Mouse (Mus musculus) stomach, postnatal 0 days (tissue): ENCODE measurements at regions not wholly inside any gene's neighbourhood (a gene's known extent, or its start where the extent isn't known, plus 50 kb on each side); places are given as distances from the start of the nearest gene placed in this dataset.
A peak's percentile ranks its signal among the peaks of the same experiment; 100 is the strongest.

Source experiments
- ATAC-seq: fragments of 200-750 bp; cut with Nextera tagmentation; 2 replicates; pipeline ENCODE4 v1.8.0; 2017; ENCODE audit not compliant: low FRiP score, low TSS enrichment
- DNase-seq: peaks from one replicate; pipeline ENCODE4 v3.0.0-alpha.2; 2016; ENCODE audit warnings: low spot score
- H3K27ac ChIP-seq: fragments of 300-500 bp; sonication (generic); replicated peaks from 2 replicates; pipeline ENCODE4 v1.5.1; 2014; ENCODE audit warnings: mild to moderate bottlenecking, control low read depth
- H3K27me3 ChIP-seq: fragments of 300-500 bp; sonication (generic); 2 replicates; pipeline ENCODE4 v1.6.1; 2014; ENCODE audit warnings: low read length; ENCODE audit not compliant: control insufficient read depth, insufficient read depth
- H3K36me3 ChIP-seq: fragments of 300-500 bp; sonication (generic); 2 replicates; pipeline ENCODE4 v1.6.1; 2014; ENCODE audit warnings: low read length, mixed read lengths; ENCODE audit not compliant: control insufficient read depth, insufficient read depth
- H3K4me1 ChIP-seq: fragments of 300-500 bp; sonication (generic); replicated peaks from 2 replicates; pipeline ENCODE4 v1.6.1; 2014; ENCODE audit warnings: antibody characterized with exemption; ENCODE audit not compliant: control insufficient read depth, insufficient read depth
- H3K4me2 ChIP-seq: fragments of 300-500 bp; sonication (generic); replicated peaks from 2 replicates; pipeline ENCODE4 v1.6.1; 2014; ENCODE audit warnings: low read depth, mild to moderate bottlenecking, control low read depth, moderate library complexity
- H3K4me3 ChIP-seq: fragments of 300-500 bp; sonication (generic); 2 replicates; pipeline ENCODE4 v1.5.1; 2014; ENCODE audit warnings: low read depth, low read length, control low read depth
- H3K9ac ChIP-seq: fragments of 300-500 bp; sonication (generic); 2 replicates; pipeline ENCODE4 v1.6.1; 2014; ENCODE audit warnings: mild to moderate bottlenecking, low read length, control low read depth, mixed read lengths
- H3K9me3 ChIP-seq: fragments of 300-500 bp; sonication (generic); 2 replicates; pipeline ENCODE4 v1.6.1; 2016; ENCODE audit warnings: low read length; ENCODE audit not compliant: control insufficient read depth
- CTCF ChIP-seq: IDR thresholded peaks from 2 replicates; pipeline ENCODE4 v1.5.1; 2016; ENCODE audit warnings: antibody characterized with exemption, low read depth, mild to moderate bottlenecking, moderate library complexity
- EP300 ChIP-seq: optimal IDR thresholded peaks from 2 replicates; pipeline ENCODE3; 2016; ENCODE audit warnings: antibody characterized with exemption
- WGBS: fragments of 180-500 bp; shearing (Covaris S2); extraction: QIAGEN DNeasy Blood & Tissue Kit; methylation state at CpG from one replicate; pipeline ENCODE4 v1.1.7; 2014; 5-methylcytosine and 5-hydroxymethylcytosine counted together

- TF ChIP-seq EP300 (no peak), CTCF (no peak)
- no peak for DNase-seq
- H3K4me1 ChIP-seq, result no peaks in the 10 kb centered on the region
- no peaks in the 10 kb centered on the region for H3K36me3 ChIP-seq
- H3K9me3 ChIP-seq, result no peaks in the 10 kb centered on the region
- no peak overlapping the region for H3K9ac ChIP-seq
- WGBS, result 60% methylated on average over 9 of the region's 9 CpGs
- H3K4me3 ChIP-seq, result no peak overlapping the region
- H3K27ac ChIP-seq, result no peak overlapping the region
- ATAC-seq, result no peak
- no peaks in the 10 kb centered on the region for H3K27me3 ChIP-seq
- H3K4me2 ChIP-seq, result no peak overlapping the region
These were observed 103.5 kb upstream of the Fut8 start for GRCm38 (mm10) chr12:77134306-77135010.

- H3K27me3 ChIP-seq, result no peaks in the 10 kb centered on the region
- no peaks in the 10 kb centered on the region for H3K36me3 ChIP-seq
- H3K9ac ChIP-seq, result no peak overlapping the region
- TF ChIP-seq EP300 (no peak), CTCF (no peak)
- 50% methylated on average over 5 of the region's 5 CpGs for WGBS
- H3K4me3 ChIP-seq, result no peak overlapping the region
- H3K4me2 ChIP-seq, result no peak overlapping the region
- H3K27ac ChIP-seq, result no peak overlapping the region
- H3K9me3 ChIP-seq, result no peaks in the 10 kb centered on the region
- H3K4me1 ChIP-seq, result no peaks in the 10 kb centered on the region
- ATAC-seq (0 out of 2 replicates have a peak, but pooled peaks have one; percentile 25), DNase-seq (peak; percentile 29)
These were observed 104.2 kb upstream of the Fut8 start for GRCm38 (mm10) chr12:77133465-77134305.

DNA sequence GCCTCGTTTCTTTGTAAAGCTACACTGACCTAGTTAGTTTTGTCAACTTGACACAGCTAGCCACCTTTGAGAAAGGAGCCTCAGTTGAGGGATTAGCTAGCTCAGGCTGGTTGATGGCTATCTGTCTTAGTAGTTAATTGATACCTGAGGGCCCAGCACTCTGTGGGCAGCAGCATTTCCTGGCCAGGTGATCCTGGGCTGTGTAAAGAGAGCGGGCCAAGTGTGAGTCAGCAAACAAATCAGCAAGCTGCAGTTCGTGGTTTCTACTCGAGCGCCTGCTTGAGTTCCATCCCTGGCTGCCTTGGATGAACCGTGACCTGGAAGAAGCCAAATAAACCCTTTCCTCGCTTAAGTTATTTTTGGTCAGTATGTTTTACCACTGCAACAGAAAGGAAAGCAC lies 106.6 kb upstream of the Fut8 start:
- ATAC-seq (peak; percentile 90), DNase-seq (peak; percentile 70)
- no peak overlapping the region for H3K4me2 ChIP-seq
- H3K4me1 ChIP-seq, result no peaks in the 10 kb centered on the region
- H3K4me3 ChIP-seq, result no peak overlapping the region
- H3K9ac ChIP-seq, result no peak overlapping the region
- H3K9me3 ChIP-seq, result no peaks in the 10 kb centered on the region
- H3K36me3 ChIP-seq, result no peaks in the 10 kb centered on the region
- no peaks in the 10 kb centered on the region for H3K27me3 ChIP-seq
- TF ChIP-seq EP300, result no peak
- no peak for TF ChIP-seq CTCF
- WGBS, result 39% methylated on average over 7 of the region's 7 CpGs
- H3K27ac ChIP-seq, result no peak overlapping the region

DNA sequence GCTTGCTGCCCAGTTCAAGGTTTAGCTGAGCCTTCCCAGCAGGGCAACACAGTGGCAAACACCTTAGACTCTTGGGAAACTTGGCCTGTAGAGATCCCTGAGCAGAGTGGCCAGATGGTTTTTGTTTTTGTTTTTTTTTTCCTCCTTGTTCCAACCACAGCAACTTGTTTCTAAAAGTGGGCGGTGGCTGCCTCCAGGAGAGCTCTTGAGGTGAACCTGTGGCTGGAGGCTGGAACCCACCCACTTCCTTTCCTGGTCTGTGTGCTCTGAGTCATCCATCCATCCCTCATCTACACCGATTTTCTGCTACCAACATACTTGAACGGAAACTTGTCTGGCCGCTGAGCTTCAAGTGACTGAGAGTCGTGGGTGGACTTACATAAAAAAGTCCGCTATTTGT lies 107.4 kb upstream of the Fut8 start:
- Histone ChIP-seq H3K36me3 (no peaks in the 10 kb centered on the region), H3K27ac (no peak overlapping the region), H3K4me3 (no peak overlapping the region), H3K9me3 (no peaks in the 10 kb centered on the region), H3K4me2 (no peak overlapping the region), H3K4me1 (no peaks in the 10 kb centered on the region), H3K27me3 (no peaks in the 10 kb centered on the region), H3K9ac (no peak overlapping the region)
- DNase-seq (peak; percentile 46), ATAC-seq (peak; percentile 64; the same call in 1 of the 2 replicates)
- WGBS, result 56% methylated on average over 6 of the region's 6 CpGs
- TF ChIP-seq EP300 (no peak), CTCF (no peak)

GRCm38 (mm10) chr12:77124267-77124666 lies 113.7 kb upstream of the Fut8 start:
- 52% methylated on average over 1 of the region's 1 CpGs for WGBS
- H3K36me3 ChIP-seq, result no peaks in the 10 kb centered on the region
- no peak overlapping the region for H3K4me3 ChIP-seq
- DNase-seq, result no peak
- H3K4me1 ChIP-seq, result no peaks in the 10 kb centered on the region
- H3K9me3 ChIP-seq, result no peaks in the 10 kb centered on the region
- no peak for ATAC-seq
- H3K9ac ChIP-seq, result no peak overlapping the region
- no peak overlapping the region for H3K27ac ChIP-seq
- H3K4me2 ChIP-seq, result no peak overlapping the region
- no peak for TF ChIP-seq EP300
- no peak for TF ChIP-seq CTCF
- H3K27me3 ChIP-seq, result no peaks in the 10 kb centered on the region

GRCm38 (mm10) chr12:77113516-77113915 lies 124.4 kb upstream of the Fut8 start:
- 0 out of 2 replicates have a peak, but pooled peaks cover 2% of the 10 kb centered on the region for H3K9me3 ChIP-seq
- H3K27ac ChIP-seq, result no peak overlapping the region
- TF ChIP-seq EP300, result no peak
- TF ChIP-seq CTCF, result no peak
- H3K36me3 ChIP-seq, result no peaks in the 10 kb centered on the region
- no peak overlapping the region for H3K9ac ChIP-seq
- no peaks in the 10 kb centered on the region for H3K4me1 ChIP-seq
- WGBS, result 88% methylated on average over 2 of the region's 2 CpGs
- H3K4me2 ChIP-seq, result no peak overlapping the region
- no peak for ATAC-seq
- no peak for DNase-seq
- H3K27me3 ChIP-seq, result no peaks in the 10 kb centered on the region
- no peak overlapping the region for H3K4me3 ChIP-seq
